Mouse (Mus musculus): ENCODE results near the gene Vav3. TPM values are rescaled to one million over a fixed set of nuclear protein-coding genes. Genes with fewer than 3 reads are reported as not detected.

Vav3 gene
- polyA plus RNA-seq, 1 experiment, result 2.6 TPM

DNA sequence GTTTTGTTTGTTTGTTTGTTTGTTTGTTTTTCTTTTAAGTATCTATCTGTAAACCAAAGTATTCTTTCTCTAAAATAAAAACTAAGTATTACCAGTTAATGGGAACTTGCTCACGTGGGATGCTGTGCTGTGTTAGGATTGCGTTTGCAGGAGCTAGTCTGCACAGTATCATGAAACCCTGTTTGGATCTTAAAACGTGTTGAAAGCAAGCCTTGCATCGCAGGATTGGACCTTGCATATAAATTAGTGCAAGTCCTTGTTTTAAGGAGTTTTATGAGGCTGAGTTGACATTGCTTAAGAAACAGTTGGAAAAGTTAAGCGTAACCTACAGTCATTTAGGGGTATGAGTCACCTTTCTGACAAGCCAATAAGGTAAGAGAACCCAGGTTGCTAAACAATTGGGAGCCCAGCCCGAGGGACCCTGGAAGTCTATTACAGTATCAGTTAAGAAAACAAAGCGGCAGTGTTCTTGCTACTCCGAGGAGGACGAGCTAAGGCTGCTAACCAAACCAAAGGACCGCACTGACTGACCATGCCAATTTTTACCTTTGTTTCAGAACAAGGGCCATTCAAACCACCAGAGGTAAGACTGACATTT lies 233.2 kb downstream of the Vav3 start:
- TF ChIP-seq CTCF (IDR thresholded peaks at IDR 0.05; ENCODE audit: borderline replicate concordance, insufficient read depth, low read length) (no peak), POLR2A (IDR thresholded peaks at IDR 0.05; ENCODE audit: low read depth, low read length) (no peak)
- Histone ChIP-seq H3K27ac (ENCODE audit: insufficient read depth, low read length) (no peak overlapping the region), H3K4me3 (ENCODE audit: insufficient read depth, low read length) (no peak overlapping the region), H3K4me1 (ENCODE audit: control insufficient read depth, insufficient read depth, low read length) (peaks cover 2% of the 10 kb centered on the region; the same call in 1 of the 2 replicates)

DNA sequence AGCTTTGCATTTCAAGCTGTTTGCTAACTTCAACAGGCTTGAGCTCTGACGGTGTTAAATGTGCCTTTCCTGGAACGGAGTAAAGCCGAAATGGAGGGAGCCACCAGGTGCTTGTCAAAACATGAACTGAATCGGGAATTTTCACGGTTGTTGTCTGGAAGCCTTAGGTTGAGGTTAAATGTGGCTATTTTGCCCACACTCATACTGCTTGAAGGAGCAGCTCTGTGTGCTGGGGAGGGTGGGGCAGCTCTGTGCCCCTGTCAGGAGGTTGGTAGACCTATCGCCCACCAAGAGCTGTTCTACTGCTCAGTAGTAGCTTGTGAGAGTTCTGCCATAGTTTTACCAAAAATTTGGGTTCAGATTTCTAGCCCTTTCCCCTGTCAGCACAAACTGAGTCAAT lies 233.7 kb downstream of the Vav3 start:
- H3K27ac ChIP-seq (ENCODE audit: insufficient read depth, low read length), result no peak overlapping the region
- no peak overlapping the region for H3K4me3 ChIP-seq (ENCODE audit: insufficient read depth, low read length)
- TF ChIP-seq POLR2A (IDR thresholded peaks at IDR 0.05; ENCODE audit: low read depth, low read length) (no peak), CTCF (IDR thresholded peaks at IDR 0.05; ENCODE audit: borderline replicate concordance, insufficient read depth, low read length) (no peak)
- H3K4me1 ChIP-seq (ENCODE audit: control insufficient read depth, insufficient read depth, low read length), result peaks cover 2% of the 10 kb centered on the region; the same call in 1 of the 2 replicates

DNA sequence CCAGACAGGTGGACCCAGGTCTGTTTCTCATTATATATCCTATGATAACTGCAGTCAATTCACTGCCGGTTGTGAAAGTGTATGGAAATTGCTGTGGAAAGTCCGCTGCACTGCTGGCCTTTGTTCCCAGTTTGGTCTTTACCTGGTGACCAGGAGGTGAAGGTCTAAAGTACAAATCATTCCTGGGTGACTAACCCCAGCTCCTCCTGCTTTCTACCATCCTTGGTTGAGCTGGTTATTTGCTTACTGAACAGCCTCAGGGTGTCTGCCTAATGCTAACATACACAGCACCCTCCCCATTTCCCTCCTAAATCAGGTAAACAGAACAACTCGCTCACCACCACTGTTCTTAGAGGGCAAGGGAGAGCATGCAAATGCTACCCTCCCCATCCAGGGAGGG lies 237.9 kb downstream of the Vav3 start:
- no peak for TF ChIP-seq POLR2A (IDR thresholded peaks at IDR 0.05; ENCODE audit: low read depth, low read length)
- TF ChIP-seq CTCF (IDR thresholded peaks at IDR 0.05; ENCODE audit: borderline replicate concordance, insufficient read depth, low read length), result no peak
- Histone ChIP-seq H3K4me3 (ENCODE audit: insufficient read depth, low read length) (no peak overlapping the region), H3K4me1 (ENCODE audit: control insufficient read depth, insufficient read depth, low read length) (peaks cover 2% of the 10 kb centered on the region; the same call in 1 of the 2 replicates), H3K27ac (ENCODE audit: insufficient read depth, low read length) (no peak overlapping the region)

DNA sequence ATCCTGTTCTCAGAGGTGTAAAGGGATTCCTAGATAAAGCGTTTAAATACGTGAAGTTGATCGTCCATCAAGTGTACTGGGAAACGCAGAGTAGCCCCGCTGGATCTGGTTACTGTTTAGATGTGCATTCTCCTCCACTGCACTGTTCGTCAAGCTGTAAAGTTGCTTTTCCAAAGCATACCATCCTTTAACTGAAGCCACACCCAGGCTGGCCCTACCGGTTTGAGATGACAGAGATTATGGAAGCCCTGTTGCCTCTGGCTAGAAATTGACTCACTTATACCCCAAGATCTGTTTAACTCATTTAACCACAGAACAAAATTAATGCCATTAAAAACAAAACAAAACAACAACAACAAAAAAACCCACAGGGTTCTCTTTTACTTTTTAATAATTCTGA lies 238.5 kb downstream of the Vav3 start:
- Histone ChIP-seq H3K4me3 (ENCODE audit: insufficient read depth, low read length) (no peak overlapping the region), H3K27ac (ENCODE audit: insufficient read depth, low read length) (no peak overlapping the region), H3K4me1 (ENCODE audit: control insufficient read depth, insufficient read depth, low read length) (no peaks in the 10 kb centered on the region)
- TF ChIP-seq POLR2A (IDR thresholded peaks at IDR 0.05; ENCODE audit: low read depth, low read length), result no peak
- no peak for TF ChIP-seq CTCF (IDR thresholded peaks at IDR 0.05; ENCODE audit: borderline replicate concordance, insufficient read depth, low read length)

DNA sequence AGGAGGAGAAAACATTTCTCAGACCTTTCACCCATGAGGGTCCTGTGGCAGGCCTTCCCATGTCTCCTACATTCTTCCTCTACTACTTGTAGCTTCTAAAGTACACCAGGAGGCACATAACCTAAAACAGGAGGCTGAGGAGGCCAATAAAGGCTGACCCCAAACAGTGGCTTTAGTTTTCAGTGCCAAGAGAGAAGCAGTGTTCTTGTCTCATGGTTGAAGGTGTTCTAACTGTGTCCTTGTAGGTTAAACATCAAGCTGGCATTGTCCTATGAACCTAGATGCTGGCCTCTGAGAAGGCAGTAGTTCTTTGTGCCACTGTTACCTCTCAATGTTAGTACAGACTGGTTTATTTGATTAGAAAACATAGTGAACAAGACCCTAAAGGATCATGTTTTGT lies 245.5 kb downstream of the Vav3 start:
- H3K4me1 ChIP-seq (ENCODE audit: control insufficient read depth, insufficient read depth, low read length), result no peaks in the 10 kb centered on the region
- H3K27ac ChIP-seq (ENCODE audit: insufficient read depth, low read length), result no peak overlapping the region
- no peak for TF ChIP-seq POLR2A (IDR thresholded peaks at IDR 0.05; ENCODE audit: low read depth, low read length)
- no peak for TF ChIP-seq CTCF (IDR thresholded peaks at IDR 0.05; ENCODE audit: borderline replicate concordance, insufficient read depth, low read length)
- H3K4me3 ChIP-seq (ENCODE audit: insufficient read depth, low read length), result no peak overlapping the region

DNA sequence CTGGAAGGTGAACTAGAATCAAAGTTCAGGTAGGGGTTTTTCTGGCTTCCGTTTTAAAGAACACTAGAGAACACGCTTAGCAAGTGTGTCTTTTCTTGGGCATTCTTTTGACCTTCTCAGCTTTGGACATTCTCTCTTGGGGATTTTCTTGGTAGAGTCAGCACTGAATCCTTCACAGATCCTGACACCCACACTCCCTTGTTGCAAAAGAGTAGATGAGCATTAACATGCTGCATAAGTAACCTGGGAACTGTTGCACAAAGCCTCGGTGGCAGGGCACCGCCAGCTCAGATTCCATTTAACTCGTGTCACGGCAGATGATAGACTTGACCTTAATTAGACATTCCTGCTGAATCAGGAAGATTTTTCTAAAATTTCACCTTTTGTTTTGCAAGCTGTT lies 252.5 kb downstream of the Vav3 start:
- TF ChIP-seq CTCF (IDR thresholded peaks at IDR 0.05; ENCODE audit: borderline replicate concordance, insufficient read depth, low read length) (no peak), POLR2A (IDR thresholded peaks at IDR 0.05; ENCODE audit: low read depth, low read length) (no peak)
- H3K4me1 ChIP-seq (ENCODE audit: control insufficient read depth, insufficient read depth, low read length), result no peaks in the 10 kb centered on the region
- no peak overlapping the region for H3K4me3 ChIP-seq (ENCODE audit: insufficient read depth, low read length)

DNA sequence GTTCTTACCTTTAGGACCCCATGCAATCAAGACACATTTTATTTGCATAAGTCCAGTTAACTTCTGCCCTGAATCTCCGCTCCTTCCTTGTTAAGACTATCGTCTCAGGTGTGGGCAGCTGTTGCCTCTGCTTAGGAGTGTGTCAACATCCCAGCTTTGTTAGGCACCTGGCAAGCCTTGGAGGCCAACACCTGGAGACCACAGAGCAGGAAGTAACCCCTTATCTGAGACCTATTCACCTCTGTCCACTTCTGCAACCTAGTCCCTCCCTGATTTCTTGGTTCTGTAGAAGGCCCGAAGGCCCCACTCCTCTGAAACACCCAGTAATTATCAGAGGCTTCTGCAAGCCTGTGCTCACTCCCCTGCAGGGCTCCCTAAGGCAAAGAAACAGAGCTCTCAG lies 255.6 kb downstream of the Vav3 start:
- no peak overlapping the region for H3K4me3 ChIP-seq (ENCODE audit: insufficient read depth, low read length)
- no peaks in the 10 kb centered on the region for H3K4me1 ChIP-seq (ENCODE audit: control insufficient read depth, insufficient read depth, low read length)
- TF ChIP-seq CTCF (IDR thresholded peaks at IDR 0.05; ENCODE audit: borderline replicate concordance, insufficient read depth, low read length) (no peak), POLR2A (IDR thresholded peaks at IDR 0.05; ENCODE audit: low read depth, low read length) (no peak)
- no peak overlapping the region for H3K27ac ChIP-seq (ENCODE audit: insufficient read depth, low read length)

More for the DNA sequence above, 252.5 kb downstream of the Vav3 start:
- H3K27ac ChIP-seq (ENCODE audit: insufficient read depth, low read length), result no peak overlapping the region

DNA sequence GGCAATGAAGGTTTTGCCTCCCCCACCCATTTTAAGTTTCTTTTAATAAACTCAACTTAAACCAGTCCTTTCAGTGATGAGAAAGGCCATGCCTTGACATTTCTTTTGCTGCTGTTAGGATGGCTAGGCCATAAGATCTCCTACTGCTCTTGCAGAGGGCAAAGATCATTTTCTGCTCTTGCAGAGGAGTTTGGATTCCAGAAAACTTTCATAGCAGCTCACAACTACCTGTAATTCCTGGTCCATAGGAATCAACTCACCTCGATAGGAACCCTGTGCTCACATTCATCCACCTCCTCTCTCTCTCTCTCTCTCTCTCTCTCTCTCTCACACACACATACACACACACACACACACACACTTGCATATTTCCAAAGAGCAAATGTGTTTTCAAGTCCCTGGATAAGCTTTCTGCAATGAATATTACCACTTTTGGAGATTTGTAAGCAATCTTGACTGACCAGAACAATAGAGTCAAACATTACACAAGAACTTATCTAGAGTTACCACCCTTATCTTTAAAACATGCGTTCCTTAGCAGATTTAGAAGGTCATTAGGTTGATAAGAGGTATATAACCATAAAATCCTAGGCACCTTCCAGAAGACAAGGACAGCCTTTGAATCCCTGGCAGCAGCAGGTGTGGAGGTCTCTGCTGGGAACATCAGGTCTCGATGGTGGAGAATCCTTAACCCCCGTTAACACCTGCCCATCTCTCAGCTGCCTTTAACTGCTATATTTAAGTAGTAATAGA lies 260.4 kb downstream of the Vav3 start:
- Histone ChIP-seq H3K27ac (ENCODE audit: insufficient read depth, low read length) (no peak overlapping the region), H3K4me1 (ENCODE audit: control insufficient read depth, insufficient read depth, low read length) (peaks cover 3% of the 10 kb centered on the region; the same call in 1 of the 2 replicates), H3K4me3 (ENCODE audit: insufficient read depth, low read length) (no peak overlapping the region)
- TF ChIP-seq POLR2A (IDR thresholded peaks at IDR 0.05; ENCODE audit: low read depth, low read length) (no peak), CTCF (IDR thresholded peaks at IDR 0.05; ENCODE audit: borderline replicate concordance, insufficient read depth, low read length) (no peak)

DNA sequence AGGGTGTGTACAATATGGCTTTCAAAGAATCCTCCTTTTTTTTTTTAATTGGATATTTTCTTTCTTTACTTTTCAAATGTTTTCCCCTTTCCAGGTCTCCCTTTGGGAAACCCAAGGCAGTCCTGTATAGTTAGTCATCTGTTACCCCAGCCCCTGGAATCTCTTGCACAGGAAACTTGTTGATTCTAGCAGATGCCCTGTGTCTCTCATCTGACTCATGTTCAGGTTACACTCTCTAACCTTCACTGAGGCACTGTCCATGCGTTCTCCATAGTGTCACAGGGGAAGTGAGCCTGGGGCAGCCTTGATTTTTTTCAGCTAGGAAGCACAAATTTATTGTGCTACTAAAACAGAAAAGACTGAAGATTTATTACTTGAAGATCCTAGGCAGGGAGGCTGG lies 262.3 kb downstream of the Vav3 start:
- TF ChIP-seq CTCF (IDR thresholded peaks at IDR 0.05; ENCODE audit: borderline replicate concordance, insufficient read depth, low read length) (no peak), POLR2A (IDR thresholded peaks at IDR 0.05; ENCODE audit: low read depth, low read length) (no peak)
- peaks cover 3% of the 10 kb centered on the region; the same call in 1 of the 2 replicates for H3K4me1 ChIP-seq (ENCODE audit: control insufficient read depth, insufficient read depth, low read length)
- no peak overlapping the region for H3K27ac ChIP-seq (ENCODE audit: insufficient read depth, low read length)
- H3K4me3 ChIP-seq (ENCODE audit: insufficient read depth, low read length), result no peak overlapping the region

DNA sequence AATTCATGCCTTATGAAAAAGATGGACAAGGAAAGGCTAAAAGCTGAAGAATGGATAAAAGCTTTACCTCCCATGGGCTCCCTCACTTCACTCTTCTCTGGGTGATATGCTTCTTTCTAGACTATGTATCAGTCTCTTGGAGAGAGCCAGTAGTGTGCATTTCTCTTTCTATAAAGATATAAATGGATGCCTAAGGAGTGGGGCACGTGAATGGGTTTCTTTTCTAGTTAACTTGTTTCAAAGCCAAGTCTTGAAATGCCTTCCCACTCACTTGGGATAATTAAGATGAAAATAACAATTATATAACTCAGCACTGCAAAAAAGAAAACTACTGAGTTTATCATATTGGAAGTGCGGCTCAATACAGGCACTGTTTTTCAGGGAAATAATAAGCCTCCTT lies 265.7 kb downstream of the Vav3 start:
- H3K4me3 ChIP-seq (ENCODE audit: insufficient read depth, low read length), result no peak overlapping the region
- TF ChIP-seq CTCF (IDR thresholded peaks at IDR 0.05; ENCODE audit: borderline replicate concordance, insufficient read depth, low read length), result no peak
- no peak for TF ChIP-seq POLR2A (IDR thresholded peaks at IDR 0.05; ENCODE audit: low read depth, low read length)
- no peak overlapping the region for H3K27ac ChIP-seq (ENCODE audit: insufficient read depth, low read length)
- peaks cover 3% of the 10 kb centered on the region; the same call in 1 of the 2 replicates for H3K4me1 ChIP-seq (ENCODE audit: control insufficient read depth, insufficient read depth, low read length)

Measured in embryonic fibroblast, embryonic 13.5 days (primary cell).